Mouse (Mus musculus) mouse trophoblast stem cell (cell line): Measurements from ENCODE around the gene Serpine2.

ENCODE experiments used
- in situ Hi-C, 2 experiments: fragments of 300-500 bp; cut with MseI, MboI; formaldehyde crosslinking; loops; 2 replicates in 1 of 2; 3 replicates in 1 of 2; pipeline ENCODE4 v1.15.1; 2025

The Serpine2 gene

GRCm38 (mm10) chr1:79815446-79815845 lies 45.5 kb downstream of the Serpine2 start:
- in situ Hi-C loops, result no loop called here

- in situ Hi-C loops, result no loop called here
These were observed 51.5 kb downstream of the Serpine2 start for GRCm38 (mm10) chr1:79809447-79809846.

GRCm38 (mm10) chr1:79806865-79807264 lies 54.1 kb downstream of the Serpine2 start:
- in situ Hi-C loops, result no loop called here

- in situ Hi-C loops, result no loop called here
These were observed 57.4 kb downstream of the Serpine2 start for GRCm38 (mm10) chr1:79803614-79804013.

- in situ Hi-C loops, result no loop called here
These were observed 58.0 kb downstream of the Serpine2 start for GRCm38 (mm10) chr1:79802858-79803427.

- in situ Hi-C loops, result no loop called here
These were observed 63.9 kb downstream of the Serpine2 start for GRCm38 (mm10) chr1:79797084-79797483.

- in situ Hi-C loops, result loop anchor here (10.0 kb wide), 2 partner anchors 318 to 388 kb away; no protein-coding TSS in a partner anchor
These were observed 74.6 kb downstream of the Serpine2 start for GRCm38 (mm10) chr1:79786267-79786927.

GRCm38 (mm10) chr1:79782433-79782832 lies 78.5 kb downstream of the Serpine2 start:
- in situ Hi-C loops, result loop anchor here (10.0 kb wide), 2 partner anchors 322 to 392 kb away; no protein-coding TSS in a partner anchor

GRCm38 (mm10) chr1:79778011-79778410 lies 83.0 kb downstream of the Serpine2 start:
- in situ Hi-C loops, result no loop called here

GRCm38 (mm10) chr1:79775927-79776458 lies 85.0 kb downstream of the Serpine2 start, which contains the start of the genes Mrpl44 and Wdfy1:
Gene Mrpl44, plus strand, starts transcription at chr1:79776018.
Gene Wdfy1, minus strand, starts transcription at chr1:79776143.
- in situ Hi-C loops, result no loop called here

GRCm38 (mm10) chr1:79774164-79774780 lies 86.7 kb downstream of the Serpine2 start:
- in situ Hi-C loops, result no loop called here

GRCm38 (mm10) chr1:79768231-79768630 lies 92.7 kb downstream of the Serpine2 start:
- in situ Hi-C loops, result no loop called here

- in situ Hi-C loops, result no loop called here
These were observed 96.5 kb downstream of the Serpine2 start for GRCm38 (mm10) chr1:79764483-79764882.

GRCm38 (mm10) chr1:79764031-79764430 lies 96.9 kb downstream of the Serpine2 start:
- in situ Hi-C loops, result no loop called here

GRCm38 (mm10) chr1:79762282-79763250 lies 98.4 kb downstream of the Serpine2 start:
- in situ Hi-C loops, result no loop called here

- in situ Hi-C loops, result no loop called here
These were observed 99.1 kb downstream of the Serpine2 start for GRCm38 (mm10) chr1:79761917-79762271.

GRCm38 (mm10) chr1:79761106-79761916 lies 99.7 kb downstream of the Serpine2 start:
- in situ Hi-C loops, result no loop called here

- in situ Hi-C loops, result no loop called here
These were observed 100.3 kb downstream of the Serpine2 start for GRCm38 (mm10) chr1:79760656-79761055.

- in situ Hi-C loops, result no loop called here
These were observed 101.5 kb downstream of the Serpine2 start for GRCm38 (mm10) chr1:79759436-79759972.

GRCm38 (mm10) chr1:79759006-79759405 lies 102.0 kb downstream of the Serpine2 start:
- in situ Hi-C loops, result no loop called here
